Mouse (Mus musculus) embryonic stem cell, embryonic (primary cell): ENCODE data around the gene Tmem140.

Experiments used
- CTCF ChIA-PET, 4 experiments: fragments of 300-600 bp in 2 of 4; fragments of 350-600 bp in 2 of 4; sonication (Branson Sonifier 250); formaldehyde crosslinking; loops; one replicate each; lab custom pipeline; 2022; ENCODE audit warnings: inconsistent platforms in 2 of 4; lab: Charles Lee
- POLR2A ChIA-PET, 4 experiments: fragments of 300-600 bp in 2 of 4; fragments of 350-600 bp in 2 of 4; sonication (Branson Sonifier 250); formaldehyde crosslinking; loops; one replicate each; lab custom pipeline; 2022; ENCODE audit warnings: antibody characterized with exemption in 4 of 4, inconsistent platforms in 1 of 4; lab: Charles Lee

Tmem140 gene

DNA sequence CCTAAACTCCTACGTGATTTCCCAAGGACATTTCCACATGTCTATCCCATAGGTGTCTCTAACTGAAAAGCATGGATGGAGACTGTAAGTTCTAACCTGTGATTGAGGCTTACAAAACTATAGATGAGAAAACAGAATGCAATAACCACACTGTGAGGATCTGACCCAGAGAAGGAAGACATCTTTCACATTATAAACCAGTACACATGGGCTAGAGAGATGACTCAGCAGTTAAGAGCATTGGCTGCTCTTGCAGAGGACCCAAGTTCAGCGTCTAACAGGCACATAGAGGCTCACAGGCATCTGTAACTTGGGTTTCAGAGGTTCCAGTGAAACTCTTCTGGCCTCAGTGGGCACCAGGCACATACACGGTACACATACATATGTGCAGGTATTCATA lies 51.5 kb downstream of the Tmem140 start:
- CTCF ChIA-PET: no interaction called here
- POLR2A ChIA-PET: no interaction called here

DNA sequence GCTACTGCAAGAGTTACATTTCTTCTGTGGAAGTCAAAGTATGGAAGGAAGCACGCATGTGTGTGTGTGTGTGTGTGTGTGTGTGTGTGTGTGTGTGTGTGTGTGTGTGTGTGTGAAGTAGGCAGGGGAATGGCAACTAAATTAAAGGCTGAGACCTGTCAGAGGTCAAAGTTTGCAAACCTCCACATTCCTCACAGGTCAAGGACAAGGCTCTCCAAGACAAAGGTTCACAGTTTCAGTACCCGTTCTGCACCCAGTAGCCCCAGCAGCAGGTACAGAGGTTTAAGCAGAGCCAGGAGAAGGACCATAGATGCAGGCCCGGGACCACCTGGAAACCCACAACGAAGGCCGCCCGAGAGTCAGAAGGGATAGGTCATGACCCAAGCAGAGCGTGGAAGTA lies 56.2 kb downstream of the Tmem140 start:
- POLR2A ChIA-PET: interaction anchor here in 3 of 4 experiments (0.6 to 2.3 kb wide), 12 partner anchors 8 to 164 kb away, joined by 3 to 12 read pairs (median 5); partner anchors contain the start of genes Wdr91 (in 3 of the 3), Agbl3 (in 1 of the 3) and Cyren (in 1 of the 3)

DNA sequence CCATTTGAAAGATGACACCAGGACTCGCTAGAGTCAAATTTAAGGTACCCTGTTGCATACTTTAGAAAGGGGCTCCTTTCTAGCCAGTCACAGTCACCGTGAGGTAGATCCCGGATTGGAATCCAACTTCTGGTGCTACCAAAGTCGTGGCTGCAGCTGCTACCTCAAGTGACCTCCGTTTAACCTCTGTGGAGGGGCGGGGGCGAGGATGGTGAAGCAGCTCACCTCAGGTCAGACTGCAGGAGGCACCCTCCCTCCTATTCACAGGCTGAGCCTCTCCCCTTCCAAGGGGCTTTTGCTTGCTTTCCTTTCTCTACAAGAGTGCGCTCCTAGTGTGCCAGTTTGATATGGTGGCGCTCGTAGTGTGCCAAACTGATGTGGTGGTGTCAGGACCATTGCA lies 57.0 kb downstream of the Tmem140 start, which contains the start of gene Stra8:
Gene Stra8 (plus strand): TSS at position 208 of the 400 bp plus-strand sequence.
- CTCF ChIA-PET: interaction anchor here in 2 of 4 experiments (0.5 to 1.3 kb wide), 4 partner anchors 9 to 40 kb away, joined by 3 to 9 read pairs (median 4); partner anchors contain the start of gene Wdr91 (in 2 of the 2)
- POLR2A ChIA-PET: interaction anchor here in 3 of 4 experiments (0.6 to 2.3 kb wide), 10 partner anchors 9 to 140 kb away, joined by 3 to 12 read pairs (median 5); partner anchors contain the start of genes Wdr91 (in 3 of the 3), Agbl3 (in 1 of the 3) and Cyren (in 1 of the 3)

More for the DNA sequence above, 56.2 kb downstream of the Tmem140 start:
- CTCF ChIA-PET: interaction anchor here in 1 of 4 experiments (1.3 kb wide), 1 partner anchor 39 kb away, joined by 3 read pairs; no protein-coding TSS in a partner anchor

DNA sequence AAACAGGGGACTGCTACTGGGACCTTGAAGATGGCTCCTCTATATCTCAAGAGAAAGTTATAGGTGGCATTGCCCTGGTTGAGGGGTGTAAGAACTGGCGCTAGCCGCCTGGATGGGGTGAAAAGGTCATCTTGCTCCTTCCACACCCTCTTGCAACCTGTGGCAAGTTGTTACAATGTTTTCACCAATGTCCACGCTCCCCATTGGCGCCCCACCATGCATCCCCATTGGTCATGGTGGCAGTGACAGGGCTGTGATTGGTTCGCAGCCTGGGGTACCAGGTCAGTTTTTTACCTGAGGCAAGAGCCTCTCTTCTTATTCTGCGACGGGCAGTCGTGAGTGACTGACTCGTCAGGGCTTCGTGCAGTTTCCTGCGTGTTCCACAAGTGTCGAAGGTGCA lies 57.7 kb downstream of the Tmem140 start:
- ChIA-PET POLR2A (interaction anchor here in 2 of 4 experiments (1.1 to 1.8 kb wide), 2 partner anchors 10 to 13 kb away, joined by 3 to 12 read pairs; partner anchors contain the start of gene Wdr91 (in 1 of the 2)), CTCF (interaction anchor here in 2 of 4 experiments (1.3 to 1.9 kb wide), 2 partner anchors 41 kb away, joined by 3 to 6 read pairs; no protein-coding TSS in a partner anchor)

DNA sequence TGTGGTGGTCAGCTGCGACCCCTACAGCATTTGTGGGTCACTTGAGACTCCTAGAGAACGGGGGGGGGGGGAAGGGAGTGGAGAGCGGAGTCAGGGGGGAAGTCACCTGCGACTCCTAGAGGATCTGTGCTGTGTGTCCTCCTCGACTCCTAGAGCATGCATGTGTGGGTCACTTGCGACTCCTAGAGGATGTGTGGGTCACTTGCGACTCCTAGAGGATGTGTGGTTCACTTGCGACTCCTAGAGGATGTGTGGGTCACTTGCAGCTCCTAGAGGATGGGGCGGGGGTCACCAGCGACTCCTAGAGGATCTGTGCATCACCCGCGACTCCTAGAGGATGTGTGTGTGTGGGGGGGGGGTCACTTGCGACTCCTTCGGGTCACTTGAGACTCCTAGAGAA lies 59.0 kb downstream of the Tmem140 start:
- ChIA-PET CTCF (interaction anchor here (0.6 to 1.9 kb wide), 62 partner anchors 8 to 1761 kb away, joined by 3 to 19 read pairs (median 5); partner anchors contain the start of genes Cyren (in 3 of the 4), Bpgm (in 2 of the 4), Wdr91 (in 2 of the 4) and Agbl3 (in 1 of the 4)), POLR2A (interaction anchor here (0.6 to 1.0 kb wide), 14 partner anchors 11 to 1253 kb away, joined by 3 to 12 read pairs (median 4); partner anchors contain the start of genes Agbl3 (in 1 of the 4) and Wdr91 (in 1 of the 4))
